Mouse (Mus musculus): Measurements from ENCODE around the gene Rcc1.

GRCm38 (mm10) chr4:132345843-132346212 lies 7.6 kb downstream of the Rcc1 start:
- TF ChIP-seq CTCF (IDR thresholded peaks at IDR 0.05; ENCODE audit: low read depth, low read length) (no peak), POLR2A (IDR thresholded peaks at IDR 0.05; ENCODE audit: extremely low read depth, insufficient read depth, low read length) (no peak)
